Mouse (Mus musculus): ENCODE measurements around the gene Chn1. TPM values are rescaled to one million over a fixed set of nuclear protein-coding genes. Genes with fewer than 3 reads are reported as not detected.

Gene Chn1
- polyA plus RNA-seq, 1 experiment from 2014 or later, result 31.5 TPM

- Histone ChIP-seq H3K4me2 (replicated peaks) (no peak overlapping the region), H3K36me3 (no peaks in the 10 kb centered on the region), H3K9me3 (no peaks in the 10 kb centered on the region), H3K27ac (no peak overlapping the region), H3K4me1 (no peaks in the 10 kb centered on the region), H3K9ac (no peak overlapping the region), H3K27me3 (peaks cover 7% of the 10 kb centered on the region; the same call in 1 of the 2 replicates), H3K4me3 (no peak overlapping the region)
- 93% methylated on average over 9 of the region's 9 CpGs for WGBS
- ATAC-seq (ENCODE audit: insufficient number of reproducible peaks, insufficient read depth, low FRiP score, low TSS enrichment), result no peak
Observed at GRCm38 (mm10) chr2:73571304-73571703, 203.8 kb downstream of the Chn1 start.

DNA sequence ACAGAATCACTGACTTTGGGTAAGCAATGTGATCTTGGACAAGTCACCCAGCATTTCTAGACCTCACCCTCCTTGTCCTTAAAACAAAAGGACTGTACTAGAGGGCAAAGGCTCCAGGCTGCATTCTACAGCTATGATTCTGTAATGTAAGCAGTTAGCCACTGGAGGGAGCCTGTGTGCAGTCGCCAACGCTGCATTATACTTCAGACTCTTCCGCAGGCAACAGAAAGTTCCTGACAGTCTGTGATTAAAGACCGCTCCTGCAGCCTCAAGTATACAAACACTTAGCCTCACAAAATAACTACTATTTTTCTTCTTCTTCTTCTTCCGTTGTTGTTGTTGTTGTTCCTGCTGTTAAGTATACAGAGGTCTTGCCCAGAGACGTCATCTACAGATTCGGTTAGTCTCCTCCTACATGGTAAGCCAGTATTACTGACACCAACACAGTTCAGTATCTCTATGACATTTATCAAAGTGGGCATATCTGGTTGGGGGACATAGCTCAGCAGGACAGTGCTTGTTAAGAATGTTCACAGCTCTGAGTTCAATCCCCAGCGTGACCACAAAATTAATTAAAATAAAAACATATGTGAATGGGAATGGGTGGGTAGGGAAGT, 208.0 kb downstream of the Chn1 start:
- no peaks in the 10 kb centered on the region for H3K9me3 ChIP-seq
- H3K9ac ChIP-seq, result no peak overlapping the region
- H3K27me3 ChIP-seq, result peaks cover 7% of the 10 kb centered on the region; the same call in 1 of the 2 replicates
- ATAC-seq (ENCODE audit: insufficient number of reproducible peaks, insufficient read depth, low FRiP score, low TSS enrichment), result no peak
- peaks cover 8% of the 10 kb centered on the region; the same call in 1 of the 2 replicates for H3K4me1 ChIP-seq
- WGBS, result 20% methylated on average over 8 of the region's 8 CpGs
- H3K4me2 ChIP-seq (replicated peaks), result peak overlapping the region; percentile 33
- H3K36me3 ChIP-seq, result no peaks in the 10 kb centered on the region
- H3K27ac ChIP-seq, result no peak overlapping the region
- 0 out of 2 replicates have a peak overlapping the region, but pooled peaks have one; percentile 0 for H3K4me3 ChIP-seq

DNA sequence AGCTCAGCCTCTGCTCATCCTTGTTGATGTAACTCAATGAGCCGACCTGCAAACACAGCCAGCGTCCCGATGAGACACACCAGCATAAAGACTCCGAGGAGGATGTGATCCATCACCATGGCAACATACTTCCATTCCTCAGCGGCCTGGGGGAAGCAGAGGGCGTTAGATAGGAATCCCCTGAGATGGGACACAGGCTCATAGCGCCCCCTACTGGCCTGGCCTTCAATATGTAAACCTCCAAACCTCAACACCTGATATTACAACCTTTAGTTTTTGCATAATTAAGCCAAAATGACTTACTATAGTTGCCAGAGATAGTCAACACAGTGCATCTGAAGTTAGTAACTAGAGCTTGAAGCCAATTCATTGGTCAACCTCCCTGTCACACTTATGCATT, 209.0 kb downstream of the Chn1 start:
- Histone ChIP-seq H3K36me3 (no peaks in the 10 kb centered on the region), H3K4me1 (peaks cover 16% of the 10 kb centered on the region), H3K4me3 (no peak overlapping the region), H3K27ac (no peak overlapping the region), H3K27me3 (peaks cover 7% of the 10 kb centered on the region; the same call in 1 of the 2 replicates), H3K9ac (no peak overlapping the region), H3K4me2 (replicated peaks) (no peak overlapping the region), H3K9me3 (no peaks in the 10 kb centered on the region)
- 18% methylated on average over 7 of the region's 7 CpGs for WGBS
- no peak for ATAC-seq (ENCODE audit: insufficient number of reproducible peaks, insufficient read depth, low FRiP score, low TSS enrichment)

DNA sequence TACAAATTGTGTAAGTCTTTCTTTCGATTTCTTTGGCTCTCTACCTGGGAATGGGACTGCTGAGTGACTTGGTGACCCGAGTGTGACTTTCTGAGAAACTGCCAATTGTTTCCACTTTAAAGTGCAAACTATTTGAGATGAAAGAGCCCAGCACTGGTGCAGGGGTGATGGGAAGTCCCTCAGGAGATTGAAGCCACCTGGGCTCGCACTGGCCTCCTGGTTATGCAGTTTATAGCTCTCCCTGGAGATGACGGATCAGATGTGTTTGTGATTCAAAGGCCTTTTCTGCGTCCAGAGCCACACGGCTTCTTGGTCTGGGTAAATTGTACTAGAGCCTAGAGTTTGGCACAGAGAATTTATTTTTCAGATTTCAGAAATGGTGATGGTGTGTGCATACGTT, 211.5 kb downstream of the Chn1 start:
- H3K4me1 ChIP-seq, result peaks cover 22% of the 10 kb centered on the region
- no peak overlapping the region for H3K27ac ChIP-seq
- H3K9me3 ChIP-seq, result no peaks in the 10 kb centered on the region
- H3K27me3 ChIP-seq, result no peaks in the 10 kb centered on the region
- no peak overlapping the region for H3K4me2 ChIP-seq (replicated peaks)
- no peak overlapping the region for H3K9ac ChIP-seq
- ATAC-seq (ENCODE audit: insufficient number of reproducible peaks, insufficient read depth, low FRiP score, low TSS enrichment), result no peak
- no peaks in the 10 kb centered on the region for H3K36me3 ChIP-seq
- no peak overlapping the region for H3K4me3 ChIP-seq
- WGBS, result 35% methylated on average over 7 of the region's 7 CpGs

DNA sequence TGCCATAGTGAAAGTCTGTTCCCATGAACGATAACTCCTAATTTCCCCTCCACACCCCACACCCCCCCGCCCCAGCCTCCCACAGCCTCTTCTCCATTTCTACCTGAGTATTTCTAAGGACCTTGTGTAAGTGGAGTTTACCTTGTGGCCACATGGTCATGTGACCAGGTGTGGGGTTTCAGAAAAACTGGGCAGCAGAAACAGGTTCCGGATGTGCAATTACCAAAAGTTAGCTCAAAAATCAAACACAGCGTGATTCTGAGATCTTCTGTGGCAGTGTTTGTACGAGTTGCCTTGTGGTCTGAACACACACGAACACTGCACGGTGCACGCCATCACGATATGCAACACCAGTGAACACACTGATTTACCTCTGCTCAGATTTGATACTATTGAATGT, 212.5 kb downstream of the Chn1 start:
- 58% methylated on average over 9 of the region's 9 CpGs for WGBS
- H3K4me2 ChIP-seq (replicated peaks), result no peak overlapping the region
- ATAC-seq (ENCODE audit: insufficient number of reproducible peaks, insufficient read depth, low FRiP score, low TSS enrichment), result no peak
- H3K36me3 ChIP-seq, result no peaks in the 10 kb centered on the region
- H3K9ac ChIP-seq, result no peak overlapping the region
- H3K27ac ChIP-seq, result no peak overlapping the region
- H3K9me3 ChIP-seq, result no peaks in the 10 kb centered on the region
- H3K4me1 ChIP-seq, result peaks cover 22% of the 10 kb centered on the region
- no peak overlapping the region for H3K4me3 ChIP-seq
- H3K27me3 ChIP-seq, result no peaks in the 10 kb centered on the region

- Histone ChIP-seq H3K27me3 (no peaks in the 10 kb centered on the region), H3K9ac (no peak overlapping the region), H3K4me3 (peak overlapping the region; percentile 38), H3K4me1 (peaks cover 22% of the 10 kb centered on the region), H3K27ac (no peak overlapping the region), H3K9me3 (no peaks in the 10 kb centered on the region), H3K4me2 (replicated peaks) (peak overlapping the region; percentile 65), H3K36me3 (no peaks in the 10 kb centered on the region)
- 6% methylated on average over 8 of the region's 8 CpGs for WGBS
- ATAC-seq (ENCODE audit: insufficient number of reproducible peaks, insufficient read depth, low FRiP score, low TSS enrichment), result 0 out of 2 replicates have a peak, but pooled peaks have one; percentile 6
Observed at GRCm38 (mm10) chr2:73561665-73562063, 213.5 kb downstream of the Chn1 start.

DNA sequence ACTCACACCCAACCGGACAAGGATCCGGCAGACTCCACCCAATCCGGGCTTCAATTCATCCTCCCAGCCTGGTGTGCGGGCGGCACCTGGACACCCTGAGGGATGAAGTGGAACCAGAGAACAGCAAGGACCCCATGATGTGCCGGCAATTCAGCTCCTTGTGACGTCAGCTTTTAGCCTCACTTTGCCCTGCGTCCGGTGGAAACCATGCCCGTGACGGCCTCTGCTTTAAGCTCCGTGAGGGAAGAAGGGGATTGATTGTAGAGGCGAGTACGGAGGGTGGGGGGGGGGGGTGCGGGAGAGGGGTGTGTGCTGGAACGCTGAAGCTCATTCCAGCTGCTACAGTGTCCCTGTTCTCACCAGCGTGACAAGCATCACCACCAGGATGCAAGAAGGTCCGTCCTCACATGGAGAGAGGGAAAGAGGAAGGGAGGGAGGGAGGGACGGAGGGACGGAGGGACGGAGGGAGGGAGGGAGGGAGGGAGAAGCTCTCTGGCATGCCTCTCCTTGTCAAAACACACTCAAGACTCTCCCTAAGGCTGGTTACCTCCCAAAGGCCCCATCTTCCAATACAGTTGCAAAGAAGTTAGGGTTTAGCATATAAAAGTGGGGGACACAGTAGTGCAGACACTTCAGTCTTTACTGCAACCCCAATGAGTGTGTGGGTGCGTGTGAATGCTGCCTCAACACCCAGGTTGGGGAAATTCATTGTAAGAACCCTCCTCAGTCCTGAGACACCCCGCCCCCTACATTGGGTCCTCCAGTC, 214.1 kb downstream of the Chn1 start:
- ATAC-seq (ENCODE audit: insufficient number of reproducible peaks, insufficient read depth, low FRiP score, low TSS enrichment), result peak; percentile 37; the same call in 1 of the 2 replicates
- Histone ChIP-seq H3K27me3 (no peaks in the 10 kb centered on the region), H3K9me3 (no peaks in the 10 kb centered on the region), H3K27ac (no peak overlapping the region), H3K4me1 (peaks cover 22% of the 10 kb centered on the region), H3K4me2 (replicated peaks) (peak overlapping the region; percentile 65), H3K36me3 (no peaks in the 10 kb centered on the region), H3K9ac (peak overlapping the region; percentile 44), H3K4me3 (peak overlapping the region; percentile 38)
- 2% methylated on average over 22 of the region's 23 CpGs for WGBS

Other genes starting within 250 kb of the Chn1 start
- gene Wipf1, start 245.6 kb downstream of the Chn1 start, polyA plus RNA-seq (2016; fragmentation: Nextera tagmentation; extraction: Ambion mirVana), result 14.1 and 14.5 TPM in 2 replicates
- gene Chrna1, start 195.0 kb downstream of the Chn1 start, polyA plus RNA-seq (2016; fragmentation: Nextera tagmentation; extraction: Ambion mirVana), result 4.0 and 5.4 TPM in 2 replicates
- 82.4 and 83.3 TPM in 2 replicates for gene Atf2, start 117.3 kb upstream of the Chn1 start, polyA plus RNA-seq (2016; fragmentation: Nextera tagmentation; extraction: Ambion mirVana)
- 889 and 909 TPM in 2 replicates for gene Atp5g3, start 136.0 kb upstream of the Chn1 start, polyA plus RNA-seq (2016; fragmentation: Nextera tagmentation; extraction: Ambion mirVana)

Data from embryonic facial prominence, embryonic 12.5 days (tissue).